ENCODE assay signal across 19 mouse cellular contexts in genomic region chr11:51338416-51338815, GRCm38 (mm10). TPM values are rescaled to one million over a fixed set of nuclear protein-coding genes. Genes with fewer than 3 reads are reported as not detected.
DNase-seq lines count a peak whose midpoint lies in the region; ATAC-seq and TF ChIP-seq lines count a peak whose summit lies in the region.
"Had no signal": no experiment of that assay in that cellular context is flagged by ENCODE, and none has a peak within 500 bp of the region (broad histone marks: within the 10 kb centered on the region; RNA-seq: fewer than 3 reads in every experiment).

No protein-coding gene starts in this region.

- 59% methylated on average over 7 of the region's 7 CpGs for WGBS in kidney, postnatal 0 days
- 64% methylated on average over 7 of the region's 7 CpGs for WGBS in kidney, embryonic 15.5 days
- WGBS in lung, embryonic 15.5 days, result 46% methylated on average over 7 of the region's 7 CpGs
- WGBS in midbrain, embryonic 11.5 days, result 77% methylated on average over 7 of the region's 7 CpGs
- 70% methylated on average over 7 of the region's 7 CpGs for WGBS in midbrain, embryonic 16.5 days

- peak; percentile 41 for DNase-seq in kidney, postnatal 0 days (ENCODE audit: low spot score)
- no peak for DNase-seq in kidney, adult 8-10 months
- peak; percentile 58 to 59 for DNase-seq in kidney, postnatal 4 days
- no peak for DNase-seq in lung, adult 18-20 months
- peak; percentile 6 for DNase-seq in midbrain, embryonic 11.5 days (ENCODE audit: low spot score, missing footprints)
- DNase-seq: adrenal gland, postnatal 14 days; cerebellum, adult 11-12 months; cerebellum, adult 9-10 months; cerebellum, postnatal 25 days; gastrocnemius, postnatal 14 days had no signal

- TF ChIP-seq CTCF in kidney, postnatal 0 days (IDR thresholded peaks at IDR 0.05; ENCODE audit: low read depth), result no peak

- H3K9me3 ChIP-seq in kidney, postnatal 0 days (replicated peaks; ENCODE audit: low read length), result no peaks in the 10 kb centered on the region
- no peaks in the 10 kb centered on the region for H3K9me3 ChIP-seq in kidney, embryonic 15.5 days (replicated peaks)
- H3K9me3 ChIP-seq in lung, embryonic 15.5 days, result no peaks in the 10 kb centered on the region
- H3K9me3 ChIP-seq in midbrain, embryonic 11.5 days (ENCODE audit: control insufficient read depth, low read length), result no peaks in the 10 kb centered on the region
- no peaks in the 10 kb centered on the region for H3K9me3 ChIP-seq in midbrain, embryonic 16.5 days (replicated peaks; ENCODE audit: control insufficient read depth, low read length, poor library complexity, severe bottlenecking)
- H3K9me3 ChIP-seq: embryonic facial prominence, embryonic 13.5 days; forebrain, embryonic 13.5 days; heart, embryonic 12.5 days had no signal

- no peak overlapping the region for H3K9ac ChIP-seq in kidney, postnatal 0 days (ENCODE audit: low read depth, low read length)
- no peak overlapping the region for H3K9ac ChIP-seq in kidney, embryonic 15.5 days
- no peak overlapping the region for H3K9ac ChIP-seq in lung, embryonic 15.5 days
- H3K9ac ChIP-seq in midbrain, embryonic 11.5 days (ENCODE audit: low read length), result no peak overlapping the region
- H3K9ac ChIP-seq in midbrain, embryonic 16.5 days (ENCODE audit: low read depth, low read length), result no peak overlapping the region
- H3K9ac ChIP-seq: embryonic facial prominence, embryonic 13.5 days; forebrain, embryonic 13.5 days; forebrain, postnatal 0 days; heart, embryonic 12.5 days had no signal

- no peaks in the 10 kb centered on the region for H3K36me3 ChIP-seq in kidney, postnatal 0 days (ENCODE audit: insufficient read depth, low read length)
- no peaks in the 10 kb centered on the region for H3K36me3 ChIP-seq in kidney, embryonic 15.5 days
- no peaks in the 10 kb centered on the region for H3K36me3 ChIP-seq in lung, embryonic 15.5 days
- no peaks in the 10 kb centered on the region for H3K36me3 ChIP-seq in midbrain, embryonic 11.5 days (ENCODE audit: control insufficient read depth, insufficient read depth, low read length)
- no peaks in the 10 kb centered on the region for H3K36me3 ChIP-seq in midbrain, embryonic 16.5 days (ENCODE audit: control insufficient read depth, insufficient read depth, low read length)
- H3K36me3 ChIP-seq: embryonic facial prominence, embryonic 13.5 days; heart, embryonic 12.5 days had no signal

- ATAC-seq in kidney, postnatal 0 days (replicated peaks; ENCODE audit: low FRiP score, low read depth), result no peak
- no peak for ATAC-seq in kidney, embryonic 15.5 days (replicated peaks; ENCODE audit: low FRiP score)
- ATAC-seq in lung, embryonic 15.5 days (ENCODE audit: borderline replicate concordance, extremely low read depth, low FRiP score, low TSS enrichment), result no peak
- no peak for ATAC-seq in midbrain, embryonic 11.5 days (ENCODE audit: low FRiP score)
- no peak for ATAC-seq in midbrain, embryonic 16.5 days
- ATAC-seq: activated CD4-positive, CD25-positive, alpha-beta regulatory T cell, adult 4 months; forebrain, embryonic 13.5 days; Patski had no signal

- H3K4me1 ChIP-seq in kidney, postnatal 0 days (replicated peaks; ENCODE audit: insufficient read depth, low read length), result 0 out of 2 replicates have a peak, but pooled peaks cover 3% of the 10 kb centered on the region
- H3K4me1 ChIP-seq in kidney, embryonic 15.5 days, result peaks cover 8% of the 10 kb centered on the region; the same call in 1 of the 2 replicates
- H3K4me1 ChIP-seq in lung, embryonic 15.5 days, result peaks cover 9% of the 10 kb centered on the region; the same call in 1 of the 2 replicates
- H3K4me1 ChIP-seq in midbrain, embryonic 11.5 days (ENCODE audit: control insufficient read depth, insufficient read depth, low read length), result no peaks in the 10 kb centered on the region
- no peaks in the 10 kb centered on the region for H3K4me1 ChIP-seq in midbrain, embryonic 16.5 days (ENCODE audit: control insufficient read depth, insufficient read depth, low read length)
- H3K4me1 ChIP-seq: forebrain, embryonic 13.5 days had no signal

- no peak overlapping the region for H3K4me2 ChIP-seq in kidney, postnatal 0 days (ENCODE audit: low read length)
- H3K4me2 ChIP-seq in kidney, embryonic 15.5 days, result no peak overlapping the region
- no peak overlapping the region for H3K4me2 ChIP-seq in lung, embryonic 15.5 days
- H3K4me2 ChIP-seq in midbrain, embryonic 11.5 days, result no peak overlapping the region
- H3K4me2 ChIP-seq in midbrain, embryonic 16.5 days (ENCODE audit: low read length), result no peak overlapping the region
- H3K4me2 ChIP-seq: embryonic facial prominence, embryonic 13.5 days; forebrain, embryonic 13.5 days; heart, embryonic 12.5 days had no signal

- no peak overlapping the region for H3K27ac ChIP-seq in kidney, postnatal 0 days
- no peak overlapping the region for H3K27ac ChIP-seq in kidney, embryonic 15.5 days
- H3K27ac ChIP-seq in lung, embryonic 15.5 days, result 0 out of 2 replicates have a peak overlapping the region, but pooled peaks have one; percentile 12
- H3K27ac ChIP-seq in midbrain, embryonic 11.5 days (ENCODE audit: low read depth, low read length), result no peak overlapping the region
- H3K27ac ChIP-seq in midbrain, embryonic 16.5 days (ENCODE audit: low read length), result no peak overlapping the region
- H3K27ac ChIP-seq: embryonic facial prominence, embryonic 13.5 days; forebrain, embryonic 13.5 days had no signal

- H3K27me3 ChIP-seq in kidney, postnatal 0 days (ENCODE audit: insufficient read depth, low read length), result no peaks in the 10 kb centered on the region
- no peaks in the 10 kb centered on the region for H3K27me3 ChIP-seq in kidney, embryonic 15.5 days
- H3K27me3 ChIP-seq in lung, embryonic 15.5 days, result no peaks in the 10 kb centered on the region
- no peaks in the 10 kb centered on the region for H3K27me3 ChIP-seq in midbrain, embryonic 11.5 days (ENCODE audit: control insufficient read depth, insufficient read depth, low read length)
- no peaks in the 10 kb centered on the region for H3K27me3 ChIP-seq in midbrain, embryonic 16.5 days (ENCODE audit: control insufficient read depth, insufficient read depth, low read depth, low read length)
- H3K27me3 ChIP-seq: embryonic facial prominence, embryonic 13.5 days; heart, embryonic 12.5 days had no signal

- no peak overlapping the region for H3K4me3 ChIP-seq in kidney, postnatal 0 days (replicated peaks; ENCODE audit: low read depth, low read length)
- H3K4me3 ChIP-seq in kidney, embryonic 15.5 days (replicated peaks), result no peak overlapping the region
- H3K4me3 ChIP-seq in lung, embryonic 15.5 days, result no peak overlapping the region
- no peak overlapping the region for H3K4me3 ChIP-seq in midbrain, embryonic 11.5 days (ENCODE audit: low read depth, low read length)
- H3K4me3 ChIP-seq in midbrain, embryonic 16.5 days (ENCODE audit: low read depth, low read length), result no peak overlapping the region
- H3K4me3 ChIP-seq: embryonic facial prominence, embryonic 13.5 days; forebrain, embryonic 13.5 days; heart, embryonic 12.5 days had no signal

RNA-seq across cellular contexts. Expression of gene Col23a1, which starts 48.7 kb away (rescaled TPM):
- polyA plus RNA-seq in kidney, postnatal 0 days (2015; fragmentation: Nextera tagmentation; extraction: Ambion mirVana), result 6.0 and 6.8 TPM in 2 replicates
- polyA plus RNA-seq in kidney, embryonic 15.5 days (2015; fragmentation: Nextera tagmentation; extraction: Ambion mirVana), result 9.6 and 11.5 TPM in 2 replicates
- polyA plus RNA-seq in lung, embryonic 15.5 days (2015; fragmentation: Nextera tagmentation; extraction: Ambion mirVana), result 24.9 and 25.0 TPM in 2 replicates
- 10.7 and 11.1 TPM in 2 replicates for polyA plus RNA-seq in midbrain, embryonic 11.5 days (2014; fragmentation: Nextera tagmentation; extraction: Ambion mirVana)
- 3.0 and 4.1 TPM in 2 replicates for polyA plus RNA-seq in midbrain, embryonic 16.5 days (2015; fragmentation: Nextera tagmentation; extraction: Ambion mirVana)

Comparison
In these comparisons a context has a peak if more than half of its experiments do, and no peak if none do; other contexts are left out.
1. DNase-seq: peak in kidney, postnatal 0 days (single experiment), kidney, postnatal 4 days (2 of 2) and midbrain, embryonic 11.5 days (single experiment); none in kidney, adult 8-10 months (0 of 2) and lung, adult 18-20 months (0 of 2).